Mouse (Mus musculus) testis, postnatal 10 days (tissue): Measurements from ENCODE around the gene Prr29.

ENCODE experiments used
- DNase-seq: peaks from one replicate; pipeline ENCODE4 v3.0.0; 2021; ENCODE audit warnings: low spot score

The Prr29 gene

DNA sequence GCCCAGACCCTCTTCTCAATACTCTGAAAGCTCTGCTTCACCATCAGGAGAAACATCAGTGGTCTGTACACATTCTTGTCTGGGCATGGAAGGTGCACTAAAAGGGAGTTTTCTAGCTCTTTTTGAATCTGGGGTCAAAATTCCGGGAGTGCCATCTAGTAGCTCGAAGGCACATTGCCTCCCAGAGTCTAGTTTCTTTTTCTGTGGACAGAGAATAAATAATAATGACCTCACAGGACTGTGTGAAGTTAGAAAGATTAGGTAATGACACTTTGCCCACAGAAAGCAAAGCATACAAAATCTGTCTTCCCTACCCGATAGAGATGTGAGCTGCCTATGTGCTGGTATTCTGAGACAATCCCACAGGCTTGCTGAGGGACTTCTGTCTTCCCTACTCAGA is 45.2 kb downstream of the Prr29 start:
- DNase-seq, result no peak

DNA sequence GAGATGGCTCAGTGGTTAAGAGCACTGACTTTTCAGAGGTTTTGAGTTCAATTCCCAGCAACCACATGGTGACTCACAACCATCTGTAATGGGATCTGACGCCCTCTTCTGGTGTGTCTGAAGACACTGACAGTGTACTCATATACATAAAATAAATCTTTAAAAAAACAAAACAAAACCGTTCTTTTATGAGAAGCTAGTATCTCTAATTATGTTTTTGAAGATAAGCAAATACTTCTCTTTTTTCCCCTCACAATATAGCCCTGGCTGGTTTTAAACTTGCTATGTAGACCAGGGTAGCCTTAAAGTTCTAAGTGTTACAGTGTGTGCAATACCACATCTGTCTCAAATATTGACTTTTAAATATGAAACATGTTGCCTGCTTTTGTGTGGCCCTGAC is 45.9 kb downstream of the Prr29 start:
- DNase-seq, result no peak

- DNase-seq, result no peak
Observed at GRCm38 (mm10) chr11:106412641-106413360, 47.5 kb downstream of the Prr29 start.

- DNase-seq, result no peak
Observed at GRCm38 (mm10) chr11:106416331-106416730, 51.1 kb downstream of the Prr29 start.

DNA sequence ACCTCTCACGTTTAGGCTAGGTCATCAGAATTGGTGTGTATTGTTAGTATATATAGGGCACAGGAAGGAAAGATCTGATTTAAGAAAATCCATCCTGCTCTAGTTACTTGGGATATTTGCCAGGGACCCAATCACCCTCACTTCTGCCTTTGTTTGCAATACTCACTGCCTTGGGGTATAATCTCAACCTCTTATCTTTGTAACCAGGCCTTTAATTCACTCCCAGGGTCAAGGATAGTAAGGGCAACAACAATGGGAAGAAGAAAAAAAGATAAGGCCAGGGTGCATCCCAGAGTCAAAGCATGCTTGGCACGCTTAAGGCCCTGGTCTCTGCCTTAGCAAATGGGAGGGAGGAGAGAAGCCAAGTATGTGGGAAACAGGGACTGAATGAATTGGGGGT is 52.6 kb downstream of the Prr29 start:
- DNase-seq, result no peak

- peak; percentile 87 for DNase-seq
Observed at GRCm38 (mm10) chr11:106418622-106419196, 53.4 kb downstream of the Prr29 start.

DNA sequence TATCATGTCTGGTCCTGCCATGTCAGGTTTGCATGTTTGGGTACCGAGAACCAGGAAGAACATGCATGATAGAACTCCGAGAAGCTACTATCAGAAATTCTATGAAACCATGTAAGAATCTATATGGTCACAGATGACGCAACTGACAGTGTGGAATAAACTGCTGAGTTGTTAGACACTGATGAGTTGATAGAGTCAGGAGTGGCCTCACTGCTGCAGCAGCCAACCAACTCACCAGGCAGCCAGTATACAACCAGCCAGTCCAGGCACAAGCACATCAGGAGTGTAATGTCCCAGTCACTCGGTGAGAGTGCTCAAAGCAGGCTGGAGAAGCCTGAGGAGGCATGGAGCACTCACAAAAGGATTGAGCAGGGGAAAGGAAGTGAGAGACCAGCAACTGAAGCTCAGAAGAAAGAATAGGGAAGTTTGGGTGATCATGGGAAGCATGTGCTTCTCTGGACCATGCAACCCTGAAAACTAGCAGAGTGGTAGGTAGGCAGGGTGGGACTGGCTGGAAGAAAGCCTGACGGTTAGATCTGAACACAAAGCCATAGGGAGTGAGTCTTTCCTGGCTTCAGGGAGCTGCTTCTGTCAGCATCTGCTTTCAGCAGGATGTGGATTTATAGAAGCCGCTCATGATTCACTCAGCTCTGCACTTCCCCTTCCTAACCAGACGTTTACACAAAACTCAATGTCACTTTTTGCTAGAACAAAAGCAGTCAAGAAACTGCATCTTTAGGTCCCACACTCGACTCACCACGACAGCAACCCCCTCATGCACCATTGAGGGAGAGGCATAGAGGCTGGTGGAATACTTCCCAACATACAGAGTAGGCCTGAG is 54.2 kb downstream of the Prr29 start:
- DNase-seq, result no peak

DNA sequence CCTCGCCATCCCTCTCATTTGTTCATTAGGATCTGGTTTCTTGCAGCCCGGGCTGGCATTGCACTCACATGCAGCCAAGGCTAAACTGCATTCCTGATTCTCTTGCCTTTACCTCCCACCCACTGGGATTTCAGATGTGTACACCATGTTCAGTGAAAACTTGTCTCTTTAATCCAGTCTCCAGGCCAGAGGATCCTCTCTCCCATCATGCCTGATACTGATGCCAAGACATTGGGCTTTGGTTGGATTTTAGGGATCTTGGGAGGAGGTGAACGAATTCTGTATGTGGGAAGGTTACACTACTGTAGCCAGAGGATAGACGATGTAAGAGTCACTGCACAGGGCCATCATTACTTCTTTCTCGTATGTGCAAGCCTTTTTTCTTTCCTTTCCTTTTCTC is 59.9 kb downstream of the Prr29 start:
- DNase-seq, result no peak

DNA sequence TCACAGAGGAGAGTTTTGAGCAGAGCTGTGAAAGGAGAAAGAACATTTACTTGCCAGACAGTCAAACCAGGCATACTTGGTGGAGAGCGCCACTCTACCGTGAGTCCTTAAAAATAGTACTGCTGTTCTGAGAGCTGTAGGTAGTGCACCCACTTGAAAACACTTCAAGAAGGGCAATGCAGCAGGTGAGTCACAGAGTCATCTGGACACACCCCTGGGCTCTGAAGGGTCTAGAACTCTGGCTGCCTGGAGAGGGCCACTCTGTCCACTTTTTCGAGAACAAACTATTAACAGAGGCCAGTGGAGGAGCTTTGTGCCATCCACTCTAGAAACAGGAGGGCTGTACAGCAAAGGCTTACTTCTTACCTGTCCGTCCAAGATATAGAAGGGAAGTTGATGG is 61.2 kb downstream of the Prr29 start:
- DNase-seq, result no peak
